Mouse (Mus musculus) large intestine, adult 2 months (tissue): ENCODE data around the gene 4933414I15Rik. TPM values are rescaled to one million over a fixed set of nuclear protein-coding genes. Genes with fewer than 3 reads are reported as not detected.

ENCODE experiments used
- DNase-seq: peaks from one replicate; pipeline ENCODE4 v3.0.0-alpha.2; 2012; ENCODE audit warnings: low read depth, low spot score
- WGBS: fragments of 180-500 bp; shearing (Covaris S2); methylation state at CpG from one replicate; pipeline ENCODE4 v1.1.7; 2018; 5-methylcytosine and 5-hydroxymethylcytosine counted together
- polyA plus RNA-seq: library from polyadenylated mRNA; depleted of rRNA; stranded (reverse); fragments of >200 nt; gene quantifications from 2 replicates; pipeline ENCODE4 v1.2.3, GENCODE M21; 2012; rRNA removed

4933414I15Rik gene
- polyA plus RNA-seq, result not detected in 2 replicates

DNA sequence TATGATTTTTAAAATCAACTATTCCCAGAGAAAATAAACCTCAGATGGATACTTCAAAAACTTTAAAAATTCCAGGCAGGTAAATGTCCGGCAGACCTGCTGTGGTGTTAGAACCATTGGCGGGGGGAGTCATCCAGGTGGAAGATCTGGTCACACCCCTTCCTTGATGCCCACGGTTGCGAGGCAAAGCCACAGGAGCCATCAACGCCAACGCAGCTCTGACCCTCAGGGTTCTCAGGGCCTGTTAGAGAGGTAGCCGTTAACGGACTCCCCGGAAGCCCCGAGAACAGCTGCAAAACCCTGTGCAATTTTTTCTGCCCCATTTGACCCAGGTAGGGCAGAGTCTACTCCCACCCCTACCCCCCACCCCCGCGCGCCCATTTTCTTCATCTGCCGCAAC, at the start of gene 4933414I15Rik:
Gene 4933414I15Rik (minus strand): TSS at position 260 of the 400 bp plus-strand sequence.
- 75% methylated on average over 14 of the region's 14 CpGs for WGBS
- DNase-seq, result no peak

DNA sequence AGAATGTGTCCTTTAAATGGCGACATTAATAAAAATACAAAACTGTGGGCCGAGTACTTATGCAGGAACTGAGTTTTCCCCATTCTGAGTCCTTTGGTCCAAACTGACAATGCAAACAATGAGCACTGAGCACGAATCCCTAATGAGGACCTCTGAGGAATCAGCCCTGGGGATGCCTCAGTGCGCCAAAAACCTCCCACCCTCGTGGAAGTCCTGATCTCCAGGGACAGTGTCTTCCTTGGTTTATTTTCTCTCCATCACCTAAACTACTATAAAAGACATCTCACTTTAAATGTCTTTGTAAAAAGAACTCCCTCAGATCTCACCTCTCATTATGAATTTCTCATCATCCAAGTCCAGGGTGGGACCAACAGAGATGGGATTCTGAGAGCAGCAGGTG, 38.1 kb upstream of the 4933414I15Rik start, which contains the start of gene Olfr1377:
Gene Olfr1377 (plus strand): TSS at position 301 of the 400 bp plus-strand sequence.
- 62% methylated on average over 5 of the region's 5 CpGs for whole genome bisulfite sequencing
- no peak for DNase-seq

DNA sequence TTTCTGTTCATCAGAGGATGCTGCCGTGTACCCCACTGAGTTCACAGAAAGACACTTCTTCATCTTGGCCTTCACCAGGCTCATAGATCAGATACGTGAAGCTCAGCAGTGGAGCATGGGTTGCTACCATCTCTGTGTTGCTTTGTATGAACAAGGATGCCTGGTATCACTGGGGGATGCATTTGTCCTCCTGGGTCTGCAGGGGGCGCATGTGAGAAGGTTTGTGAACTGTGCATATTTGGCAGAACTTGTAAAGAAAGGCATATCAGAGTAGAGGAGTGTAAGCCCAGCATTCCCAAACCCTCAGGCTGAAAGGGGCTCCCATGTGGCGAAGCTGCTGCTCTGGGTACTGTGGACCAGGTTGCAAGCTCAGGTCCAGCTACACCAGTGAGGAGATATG, 33.7 kb upstream of the 4933414I15Rik start:
- no peak for DNase-seq
- WGBS, result 71% methylated on average over 4 of the region's 4 CpGs

DNA sequence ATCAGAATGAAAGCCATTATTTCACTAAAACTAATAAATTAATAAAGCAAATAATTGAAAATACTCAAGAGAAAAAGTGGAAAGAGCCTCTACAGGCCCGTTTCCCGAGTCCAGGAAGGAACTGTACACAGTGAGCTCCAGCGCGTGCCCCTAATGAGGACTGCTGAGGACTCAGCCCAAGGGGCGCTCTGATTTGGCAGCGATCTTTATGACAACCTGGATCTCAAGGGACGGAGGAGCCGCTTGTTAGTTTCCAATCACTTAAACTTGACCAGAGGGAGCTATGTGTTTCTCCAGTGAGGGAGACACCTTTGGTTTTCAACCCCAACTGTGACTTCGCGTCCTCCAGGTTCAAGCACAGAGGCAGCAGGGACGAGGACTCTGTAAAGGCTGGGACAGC, 22.7 kb upstream of the 4933414I15Rik start, which contains the start of gene Olfr1378:
Gene Olfr1378 (plus strand): TSS at position 301 of the 400 bp plus-strand sequence.
- DNase-seq, result no peak
- 80% methylated on average over 11 of the region's 11 CpGs for WGBS

DNA sequence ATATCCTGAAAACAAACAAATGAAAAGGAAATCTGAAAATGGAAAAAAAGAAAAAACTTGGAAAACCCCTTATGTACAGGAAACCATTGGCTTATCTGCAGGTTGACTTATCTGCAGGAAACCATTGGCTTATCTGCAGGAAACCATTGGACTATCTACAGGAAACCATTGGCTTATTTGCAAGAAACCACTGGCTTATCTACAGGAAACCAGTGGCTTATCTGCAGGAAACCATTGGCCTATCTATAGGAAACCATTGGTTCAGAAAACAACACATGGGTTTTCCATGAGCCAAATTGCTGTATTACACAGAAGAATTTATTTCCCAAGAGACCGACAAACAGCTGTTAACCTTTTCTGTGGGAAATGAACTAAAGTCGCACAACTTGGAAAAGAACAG, 21.3 kb upstream of the 4933414I15Rik start:
- no peak for DNase-seq
- 85% methylated on average over 2 of the region's 2 CpGs for WGBS

DNA sequence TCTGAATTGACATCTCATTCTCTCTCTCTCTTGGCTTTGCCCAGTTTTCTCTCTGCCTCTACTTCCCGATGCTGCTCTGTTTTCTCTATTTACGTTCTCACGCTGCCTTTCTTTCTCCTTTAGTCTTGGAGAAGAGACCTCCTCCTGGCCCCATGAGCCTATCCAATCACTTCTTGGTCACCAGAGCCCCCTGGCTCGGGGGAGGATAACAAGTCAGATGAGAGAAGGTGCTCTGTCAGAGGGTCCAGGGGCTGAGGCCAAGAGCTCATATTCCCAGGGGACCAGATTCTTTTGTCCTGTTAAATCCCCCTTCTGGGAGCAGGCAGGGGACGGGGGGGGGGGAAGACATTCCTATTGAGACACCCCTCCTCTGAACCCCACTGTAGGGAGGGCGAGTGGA, 10.1 kb upstream of the 4933414I15Rik start, which contains the start of gene Prop1:
Gene Prop1 (minus strand): TSS at position 101 of the 400 bp plus-strand sequence.
- no peak for DNase-seq
- 69% methylated on average over 6 of the region's 6 CpGs for WGBS

DNA sequence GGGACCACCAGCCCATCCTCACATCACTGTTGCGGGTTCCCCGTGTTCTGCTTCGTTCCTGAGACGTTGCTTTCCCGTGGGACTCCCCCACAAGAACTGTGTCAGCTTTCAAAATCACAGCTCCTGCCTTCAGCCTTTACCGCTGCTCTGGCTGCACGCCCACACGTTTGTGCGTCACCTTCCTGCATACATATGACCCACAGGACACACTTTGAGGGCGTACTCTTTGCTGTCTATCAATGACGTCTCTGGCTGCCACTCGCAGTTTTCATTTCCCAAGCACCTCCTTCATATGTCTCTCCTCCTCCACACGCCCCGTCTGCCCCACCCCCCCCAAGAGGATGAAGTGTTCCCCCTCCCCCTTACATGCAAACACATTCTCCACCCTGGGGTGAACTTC, 8.7 kb upstream of the 4933414I15Rik start:
- 54% methylated on average over 14 of the region's 14 CpGs for WGBS
- no peak for DNase-seq

DNA sequence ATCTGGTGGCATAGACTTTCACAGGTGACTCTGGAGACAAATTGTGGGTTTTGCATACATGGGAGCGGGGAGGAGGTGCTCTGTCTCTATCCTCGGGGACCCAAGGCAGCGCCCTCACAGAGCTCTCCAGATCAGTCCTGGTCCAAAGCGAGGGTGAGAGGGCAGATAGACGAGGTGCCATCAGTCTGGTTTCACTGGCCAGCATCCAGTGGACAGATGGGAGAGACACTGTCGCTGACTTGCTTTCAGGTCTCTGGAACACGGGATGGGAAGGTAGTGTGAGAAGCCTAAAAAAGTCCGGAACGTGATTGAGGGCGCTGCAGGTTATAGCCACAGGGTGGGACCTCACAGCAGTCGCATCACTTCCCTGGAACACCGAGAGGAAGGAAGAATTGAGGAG, 1.2 kb downstream of the 4933414I15Rik start:
- no peak for DNase-seq
- 56% methylated on average over 12 of the region's 12 CpGs for WGBS

DNA sequence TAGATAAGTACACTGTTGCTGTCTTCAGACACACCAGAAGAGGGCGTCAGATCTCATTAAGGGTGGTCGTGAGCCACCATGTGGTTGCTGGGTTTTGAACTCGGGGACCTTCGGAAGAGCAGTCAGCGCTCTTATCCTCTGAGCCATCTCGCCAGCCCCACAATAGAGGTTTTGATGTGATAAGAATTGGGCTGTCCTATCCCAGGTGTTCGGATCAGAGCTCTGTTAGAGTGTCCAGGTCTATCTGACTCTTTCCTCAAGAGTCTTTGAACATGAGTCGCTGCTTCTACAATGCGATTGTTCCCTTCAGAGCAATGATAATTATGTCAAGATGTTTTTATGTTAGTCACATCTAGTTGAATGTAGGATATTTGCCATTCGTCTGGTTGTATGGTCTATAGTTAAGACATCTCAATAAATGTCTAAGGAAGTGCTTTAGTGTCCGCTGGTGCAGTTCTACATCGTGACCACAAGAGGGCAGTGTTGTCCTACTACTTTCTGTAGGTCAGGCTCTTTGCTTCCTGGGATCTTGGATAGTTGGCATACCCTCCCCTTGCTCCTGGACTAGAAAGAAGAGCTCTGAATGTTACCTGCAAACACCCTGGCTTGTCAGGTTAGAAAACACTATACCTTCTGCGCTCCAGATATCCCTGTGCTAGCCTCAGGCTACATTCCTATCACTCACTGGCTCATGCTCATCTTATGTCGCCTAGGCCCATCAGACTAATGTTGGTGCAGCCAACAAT, 3.8 kb downstream of the 4933414I15Rik start:
- WGBS, result 35% methylated on average over 14 of the region's 14 CpGs
- DNase-seq, result no peak

DNA sequence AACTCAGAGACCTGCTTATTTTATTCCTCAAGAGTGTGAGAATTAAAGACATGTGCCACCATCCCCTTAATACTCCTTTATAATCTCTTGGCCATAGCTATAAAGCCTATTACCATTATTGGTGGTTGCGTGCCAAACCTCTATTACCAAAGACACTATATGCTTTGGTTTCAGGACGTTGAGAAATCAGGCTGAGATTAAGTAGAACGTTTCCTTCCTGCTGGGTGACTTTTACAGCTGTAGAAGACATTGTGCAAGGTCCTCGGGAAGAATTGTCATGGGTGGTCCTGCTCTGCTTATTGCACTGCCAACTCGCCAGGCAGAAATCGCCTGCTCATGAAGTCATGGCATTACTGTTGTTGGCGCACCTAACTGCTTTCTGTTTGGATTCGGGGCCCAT, 5.1 kb downstream of the 4933414I15Rik start:
- WGBS, result 61% methylated on average over 8 of the region's 8 CpGs
- DNase-seq, result no peak

DNA sequence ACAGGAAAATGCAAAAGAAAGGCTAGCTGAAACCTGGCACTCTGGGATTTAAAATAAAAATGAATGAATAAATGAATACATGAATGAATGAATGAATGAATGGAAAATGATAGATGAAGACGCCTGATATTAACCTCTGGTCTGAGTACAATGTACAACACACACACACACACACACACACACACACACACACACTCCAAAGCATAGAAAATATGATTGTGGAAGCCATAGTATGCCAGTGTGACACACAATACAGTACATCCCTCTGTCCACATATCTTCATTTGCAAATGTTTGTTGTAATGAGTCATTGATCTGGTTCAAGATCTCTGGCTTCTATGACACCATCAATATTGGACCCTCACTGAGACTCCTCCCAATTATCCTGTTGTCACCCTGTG, 11.5 kb downstream of the 4933414I15Rik start:
- 63% methylated on average over 1 of the region's 1 CpGs for WGBS
- no peak for DNase-seq

DNA sequence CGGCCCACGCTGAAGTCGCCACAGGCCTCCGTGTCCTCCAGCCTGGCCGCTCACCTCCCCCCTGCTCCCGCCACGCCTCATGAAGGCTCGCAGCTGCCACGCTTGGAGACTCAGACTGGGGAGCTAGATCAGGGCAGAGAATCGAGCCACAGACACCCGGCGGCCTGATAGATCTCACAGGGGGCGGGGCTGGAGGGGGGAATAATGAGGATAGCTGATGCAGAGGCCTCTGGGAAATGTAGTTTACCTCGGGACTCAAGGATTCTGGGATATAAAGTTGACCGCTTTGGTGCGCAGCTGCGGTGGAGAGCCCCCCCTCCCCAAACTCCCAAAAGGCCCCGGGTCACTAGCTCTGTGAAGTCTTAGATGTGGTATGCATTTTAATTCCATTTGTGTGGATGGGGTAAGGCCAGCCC, 12.1 kb downstream of the 4933414I15Rik start, which contains the start of gene Zfp354b:
Gene Zfp354b (minus strand): TSS at position 183 of the 416 bp plus-strand sequence.
- DNase-seq, result peak; percentile 50
- WGBS, result 0% methylated on average over 18 of the region's 18 CpGs

DNA sequence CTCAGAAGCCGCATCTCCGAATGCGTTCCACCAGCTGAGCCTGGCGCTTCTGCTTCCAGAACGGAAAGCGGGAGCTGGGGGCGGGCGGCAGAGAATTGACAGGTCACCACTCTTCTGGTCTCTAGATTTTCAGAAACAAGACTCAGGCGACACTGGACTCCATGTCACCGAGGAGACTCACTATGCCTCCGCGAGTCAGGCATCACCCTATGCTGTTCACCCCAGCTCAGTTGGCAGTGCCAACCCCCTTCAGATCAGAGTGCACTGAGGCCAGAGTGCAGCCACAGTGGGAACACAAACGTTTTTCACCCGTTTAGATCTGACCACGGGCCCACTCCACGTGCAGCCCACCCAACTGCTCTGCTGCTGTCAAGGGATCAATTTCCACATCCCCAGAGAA, 12.5 kb downstream of the 4933414I15Rik start:
- under 1% methylated on average over 16 of the region's 16 CpGs for WGBS
- no peak for DNase-seq

DNA sequence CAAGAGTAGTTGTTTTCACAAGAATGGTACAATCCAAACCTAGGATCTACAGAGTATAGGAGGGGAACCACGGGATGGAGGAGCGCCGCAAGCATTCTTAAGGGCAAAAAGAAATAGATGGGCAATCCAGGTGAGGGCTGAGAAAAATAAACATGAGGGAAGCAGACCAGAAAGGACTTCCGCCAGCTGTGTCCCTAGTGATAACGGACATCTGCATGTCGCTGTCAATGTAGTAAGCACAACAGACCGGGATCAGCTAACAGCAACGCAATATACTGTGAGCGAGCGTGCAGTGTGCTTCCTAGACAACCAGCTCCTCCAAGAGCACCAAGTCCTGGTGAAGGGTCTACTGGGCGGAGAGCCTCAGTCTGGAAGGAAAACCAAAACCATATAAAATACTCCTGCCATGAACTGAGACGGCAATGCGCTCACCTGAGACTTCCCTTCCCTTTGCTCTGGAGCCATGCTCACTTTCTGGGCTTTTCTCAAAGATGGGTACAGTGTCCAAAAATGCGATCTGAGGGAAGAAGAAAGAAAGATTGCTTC, 13.0 kb downstream of the 4933414I15Rik start:
- no peak for DNase-seq
- 8% methylated on average over 14 of the region's 14 CpGs for WGBS

DNA sequence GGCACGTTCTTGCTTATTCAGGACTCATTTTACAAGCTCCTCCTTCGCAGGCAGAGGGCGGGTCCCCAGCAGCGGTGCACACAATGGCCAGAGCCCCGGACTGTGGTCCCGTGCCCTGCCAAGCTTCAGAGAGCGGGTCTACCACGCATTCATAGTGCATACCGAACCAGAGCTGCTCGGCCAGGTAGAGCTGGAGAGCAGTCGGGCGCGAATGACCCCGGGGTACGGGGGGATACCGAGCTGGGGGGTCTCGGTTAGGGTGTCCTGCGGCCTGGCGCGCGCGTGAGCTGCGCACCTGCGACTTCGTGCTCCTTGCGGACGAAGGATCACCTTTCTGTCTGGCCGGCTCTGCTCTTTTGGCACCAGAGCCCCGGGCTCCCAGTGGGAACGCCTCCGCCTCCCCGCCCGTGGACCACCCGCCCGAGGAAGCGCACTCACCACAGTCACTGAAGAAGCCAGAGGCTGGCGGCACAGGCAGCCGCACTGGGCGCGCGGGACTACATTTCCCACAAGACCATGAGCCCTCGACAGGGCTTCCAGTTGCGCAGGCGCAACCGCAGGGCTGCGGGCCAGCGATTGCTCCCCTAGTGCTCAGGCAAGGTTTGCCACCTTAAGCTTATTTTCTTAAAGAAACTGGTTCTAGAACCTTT, 27.8 kb downstream of the 4933414I15Rik start, which contains the start of gene Zfp2:
Gene Zfp2 (minus strand): TSS at position 495 of the 650 bp plus-strand sequence.
- WGBS, result 1% methylated on average over 47 of the region's 47 CpGs

DNA sequence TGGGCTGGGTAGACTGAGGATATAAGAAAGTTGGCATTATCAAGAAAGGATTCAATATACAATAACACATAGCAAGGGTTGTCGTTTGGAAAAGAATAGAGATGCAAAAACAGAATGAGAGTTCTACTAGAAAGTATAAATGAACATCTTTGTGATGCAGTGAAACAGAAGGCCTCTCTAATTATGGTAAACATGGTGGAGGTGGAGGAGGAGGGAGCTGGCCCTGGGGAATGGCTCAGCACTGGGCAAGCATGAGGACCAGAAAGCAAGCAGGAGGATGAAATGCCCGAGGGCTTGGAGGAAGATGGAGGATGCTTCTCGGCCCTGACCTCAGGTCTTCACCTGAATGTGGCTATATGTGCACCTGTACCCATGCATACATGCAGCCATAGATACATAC, 29.1 kb downstream of the 4933414I15Rik start:
- DNase-seq, result no peak
- 93% methylated on average over 3 of the region's 3 CpGs for WGBS

More for the DNA sequence above, 27.8 kb downstream of the 4933414I15Rik start, which contains the start of gene Zfp2:
- DNase-seq, result peak; percentile 59

DNA sequence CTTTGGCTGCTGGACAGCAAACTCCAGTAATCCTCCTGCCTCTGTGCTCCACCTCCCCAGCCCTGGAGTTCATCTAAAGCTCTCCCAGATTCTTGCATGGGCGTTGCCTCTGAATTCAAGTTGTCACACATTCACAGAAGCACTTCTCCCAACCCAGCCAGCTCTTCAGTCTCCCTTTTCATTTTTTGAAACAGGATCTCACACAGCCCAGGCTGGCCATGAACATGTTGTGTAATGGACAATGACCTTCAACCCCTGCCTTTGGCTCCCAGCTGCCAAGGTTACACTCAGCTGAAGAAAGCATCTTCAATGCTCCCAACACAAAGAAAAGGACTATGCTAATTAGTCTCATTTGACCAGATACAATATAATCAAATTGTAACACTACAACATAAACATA, 30.3 kb downstream of the 4933414I15Rik start:
- WGBS, result 91% methylated on average over 1 of the region's 1 CpGs
- DNase-seq, result no peak

DNA sequence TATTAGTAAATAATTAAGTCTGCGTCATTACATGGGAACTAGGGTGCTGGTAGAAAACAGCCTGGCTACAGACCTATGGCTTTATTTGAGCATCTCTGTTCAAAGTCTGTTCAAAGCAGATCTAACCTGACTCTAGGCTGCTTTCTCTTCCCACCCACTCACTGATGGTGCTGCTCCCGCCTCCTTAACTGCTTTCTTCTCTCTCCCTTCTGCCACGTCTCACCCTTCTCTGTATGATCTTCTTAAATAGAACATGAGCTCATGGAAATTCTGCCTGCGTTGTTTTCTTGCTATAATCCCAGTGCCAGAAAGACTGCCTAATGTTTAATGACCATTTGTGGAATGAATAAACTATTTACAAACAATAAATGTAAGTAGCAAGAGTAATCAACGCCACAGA, 35.4 kb downstream of the 4933414I15Rik start:
- DNase-seq, result no peak
- 81% methylated on average over 5 of the region's 5 CpGs for WGBS

DNA sequence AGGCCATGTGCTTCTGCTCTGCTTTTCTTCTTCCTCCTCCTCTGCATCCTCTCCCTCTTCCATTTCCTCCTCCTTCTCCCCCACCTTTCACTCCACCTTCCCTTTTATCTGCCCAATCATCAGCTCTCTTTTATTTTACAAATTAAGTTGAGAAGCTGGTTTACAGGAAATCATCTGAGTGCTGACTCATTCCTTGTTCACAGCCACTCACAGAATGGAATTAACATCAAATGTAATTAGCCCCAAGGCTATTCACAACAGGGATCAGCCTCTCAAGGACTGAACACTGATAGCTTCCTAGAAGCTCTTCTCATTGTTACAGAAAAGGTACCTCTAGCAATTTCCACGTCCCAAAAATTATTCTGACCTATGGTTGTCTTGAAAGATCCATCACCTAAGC, 46.2 kb downstream of the 4933414I15Rik start:
- no peak for DNase-seq
- WGBS, result 70% methylated on average over 1 of the region's 1 CpGs

DNA sequence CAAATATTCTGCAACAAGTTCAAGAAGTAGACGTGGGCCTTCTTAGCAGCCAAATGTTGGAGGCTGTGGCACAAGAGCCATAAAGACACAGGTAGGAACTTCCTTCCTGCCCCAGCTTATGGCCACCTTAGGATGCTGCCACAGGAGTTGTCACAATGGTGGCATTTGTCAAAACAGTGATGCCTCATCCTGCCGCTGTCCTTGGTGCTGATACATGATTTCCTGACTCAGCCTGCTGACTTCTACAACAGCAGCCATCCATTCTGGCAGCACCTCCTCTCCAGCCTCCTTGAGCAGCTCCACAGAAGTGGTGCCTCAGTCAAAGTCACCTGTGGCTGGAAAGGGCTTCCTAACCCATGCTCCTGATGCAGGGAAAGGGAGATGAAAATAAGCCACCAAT, 51.1 kb downstream of the 4933414I15Rik start:
- DNase-seq, result no peak
- 49% methylated on average over 2 of the region's 2 CpGs for WGBS
